Mouse (Mus musculus) layer of hippocampus, adult 2 months (tissue): Measurements from ENCODE around the gene Sppl2b. TPM values are rescaled to one million over a fixed set of nuclear protein-coding genes. Genes with fewer than 3 reads are reported as not detected.

Experiments
- DNase-seq, 2 experiments: peaks; one replicate each; pipeline ENCODE4 v3.0.0; 2022; ENCODE audit warnings: low spot score in 2 of 2
- H3K27ac ChIP-seq: fragments of 200-600 bp; 2 replicates; pipeline ENCODE4 v1.8.1; 2022
- H3K4me3 ChIP-seq: fragments of 200-600 bp; 2 replicates; pipeline ENCODE4 v1.8.1; 2022; ENCODE audit warnings: mild to moderate bottlenecking
- CTCF ChIP-seq: fragments of 200-600 bp; conservative IDR thresholded peaks from 2 replicates; pipeline ENCODE4 v1.8.1; 2022; ENCODE audit warnings: antibody characterized with exemption, mild to moderate bottlenecking, moderate library complexity
- total RNA-seq, 2 experiments: library from RNA; stranded (reverse); gene quantifications; 2 replicates each; pipeline ENCODE4 v1.2.3; 2021

Gene Sppl2b
- total RNA-seq, 2 experiments from 2014 or later, result 61.2 to 63.2 TPM

DNA sequence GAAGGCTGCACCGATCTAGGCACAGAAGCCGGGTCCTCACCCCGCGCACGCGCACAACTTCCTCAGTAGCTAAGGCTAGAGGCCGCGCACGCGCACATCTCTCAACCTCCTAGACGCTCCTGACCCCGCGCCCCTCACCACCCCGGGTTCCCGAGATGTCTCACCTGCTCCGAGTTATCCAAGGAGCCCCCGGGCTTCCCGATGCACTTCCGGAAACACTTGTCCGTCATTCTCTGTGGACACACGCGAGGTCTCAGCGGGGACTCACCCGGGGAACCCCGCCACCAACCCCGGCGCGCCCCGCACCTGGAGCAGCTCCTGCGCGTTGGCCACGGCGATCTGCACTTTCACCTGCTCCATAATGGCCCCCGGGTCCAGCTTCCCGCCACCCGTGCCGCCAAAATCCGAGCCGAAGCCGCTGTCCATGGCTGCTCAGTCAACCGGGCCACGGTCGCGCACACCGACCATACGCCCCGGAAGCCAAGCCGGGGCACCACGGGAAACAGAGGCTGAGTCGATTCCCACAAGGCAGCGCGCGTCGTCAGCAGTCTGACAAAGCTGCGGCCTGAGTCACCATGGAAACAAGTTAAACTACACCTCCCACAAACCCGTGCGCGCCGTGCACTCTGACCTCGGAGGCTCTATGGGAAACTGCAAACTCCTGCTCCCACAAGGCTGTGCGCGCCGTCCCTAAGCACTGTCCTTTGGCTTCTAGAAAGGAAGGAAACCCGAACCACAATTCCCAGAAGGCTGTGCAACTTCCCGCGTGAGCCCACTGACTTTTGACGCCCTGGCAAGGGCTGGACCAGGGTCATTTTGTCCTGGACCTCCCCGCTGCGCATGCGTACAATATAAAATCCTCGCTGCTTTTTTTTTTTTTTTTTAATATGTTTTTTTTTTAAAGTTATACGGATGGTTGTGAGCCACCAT is 45.5 kb downstream of the Sppl2b start, which contains the start of gene Timm13:
TSS of gene Timm13 (minus strand) at position 652 of the 930 bp plus-strand sequence.
- no peak for TF ChIP-seq CTCF
- peak within 1 kb of the TSS; percentile 97 for H3K27ac ChIP-seq
- peak within 1 kb of the TSS; percentile 94 for H3K4me3 ChIP-seq
- peak; percentile 98 to 99 for DNase-seq

DNA sequence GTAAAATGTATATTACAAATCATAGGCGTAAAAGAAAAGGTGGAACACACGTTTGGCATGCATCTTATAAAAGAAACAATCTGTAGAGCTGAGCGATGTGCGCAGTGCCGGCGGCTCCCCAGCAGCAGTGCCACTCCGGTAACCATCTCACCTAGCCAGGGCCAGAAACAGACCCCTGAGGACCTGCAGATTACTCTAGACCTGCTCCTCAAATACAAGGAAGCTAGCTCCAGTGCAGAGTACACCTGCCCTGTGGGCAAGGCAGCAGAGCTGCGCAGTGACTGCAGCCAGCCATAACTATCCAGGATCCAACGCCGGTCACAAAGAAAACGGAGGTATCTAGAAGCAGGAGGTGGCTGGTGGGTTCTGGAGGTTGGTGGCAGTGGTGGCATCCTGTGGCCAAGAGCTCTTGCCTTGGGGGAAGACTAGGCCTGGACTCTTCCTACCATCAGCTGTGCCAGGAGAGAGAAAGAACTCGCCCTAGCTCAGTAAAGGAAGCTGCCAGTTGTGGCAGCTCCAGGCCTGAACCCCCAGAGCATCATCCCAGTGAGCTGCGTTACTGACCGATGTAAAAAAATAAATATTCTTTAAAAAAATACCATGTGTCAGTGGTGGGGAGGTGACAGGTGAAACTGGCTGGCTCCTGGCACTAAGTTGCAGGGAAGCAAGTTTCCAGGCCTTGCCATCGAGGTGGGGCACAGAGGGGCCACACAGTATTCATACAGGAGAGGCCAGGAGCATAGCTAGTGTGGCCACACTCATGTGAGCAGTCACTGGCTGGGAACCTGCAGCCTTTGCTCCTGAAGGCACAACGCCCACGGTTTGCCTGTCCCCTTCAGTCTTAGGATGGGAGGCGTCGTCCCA is 46.6 kb downstream of the Sppl2b start:
- TF ChIP-seq CTCF, result no peak
- DNase-seq, result no peak
- Histone ChIP-seq H3K27ac (peak overlapping the region; percentile 82), H3K4me3 (peak overlapping the region; percentile 48)

DNA sequence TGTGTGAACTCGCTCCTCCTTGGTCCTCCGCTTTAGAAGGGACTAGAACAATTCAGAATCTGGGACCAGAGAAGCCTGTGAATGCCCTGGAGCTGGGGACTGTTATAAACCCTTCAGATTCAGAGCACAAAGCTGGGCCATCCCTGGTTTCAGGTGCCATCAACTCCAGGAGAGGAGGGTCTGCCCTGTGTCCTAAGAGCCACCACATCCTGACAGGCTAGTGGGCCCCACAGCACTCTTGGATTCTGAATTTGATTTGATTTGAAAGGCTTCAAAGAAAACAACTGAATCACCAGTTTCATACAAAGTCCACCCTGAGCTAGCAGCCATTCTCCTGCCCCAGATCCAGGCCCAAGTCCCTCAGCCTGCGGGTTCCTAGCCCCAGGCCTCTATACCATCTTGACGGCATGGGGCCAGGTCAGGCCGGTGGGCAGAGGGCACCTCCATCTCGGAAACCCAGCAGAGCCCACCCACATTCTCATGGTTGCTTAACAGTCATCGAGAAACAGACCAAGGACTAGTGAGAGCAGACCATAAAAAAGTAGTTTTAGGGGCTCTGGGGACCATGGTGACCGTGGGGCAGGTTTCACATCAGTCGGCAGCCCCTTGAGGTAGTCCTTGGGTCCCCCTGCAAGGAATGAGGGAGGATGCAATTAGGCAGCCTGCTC is 47.3 kb downstream of the Sppl2b start:
- TF ChIP-seq CTCF, result no peak
- H3K27ac ChIP-seq, result no peak overlapping the region
- H3K4me3 ChIP-seq, result no peak overlapping the region
- no peak for DNase-seq

DNA sequence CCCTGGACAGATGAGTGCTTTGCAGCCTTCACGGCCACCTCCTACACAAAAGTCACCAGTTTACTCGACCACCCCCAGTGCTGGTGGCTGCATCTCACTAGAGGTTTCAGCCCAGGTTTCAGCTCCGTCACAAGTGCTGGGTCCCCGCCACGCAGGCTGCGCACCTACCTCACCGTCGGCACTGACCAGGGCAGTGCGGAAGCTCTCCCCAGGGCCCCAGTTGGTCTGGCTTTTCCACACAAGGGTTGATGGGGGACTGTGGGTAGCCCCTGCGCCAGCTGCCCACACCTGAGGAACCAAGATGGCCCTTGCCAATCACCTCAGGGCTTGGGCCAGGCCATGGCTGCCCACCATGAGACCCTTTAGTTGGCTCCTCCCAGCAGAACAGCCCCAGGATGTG is 48.2 kb downstream of the Sppl2b start:
- Histone ChIP-seq H3K4me3 (no peak overlapping the region), H3K27ac (no peak overlapping the region)
- no peak for TF ChIP-seq CTCF
- DNase-seq, result no peak

GRCm38 (mm10) chr10:80904004-80904693 is 49.1 kb downstream of the Sppl2b start:
- Histone ChIP-seq H3K27ac (no peak overlapping the region), H3K4me3 (no peak overlapping the region)
- DNase-seq, result no peak
- TF ChIP-seq CTCF, result no peak

DNA sequence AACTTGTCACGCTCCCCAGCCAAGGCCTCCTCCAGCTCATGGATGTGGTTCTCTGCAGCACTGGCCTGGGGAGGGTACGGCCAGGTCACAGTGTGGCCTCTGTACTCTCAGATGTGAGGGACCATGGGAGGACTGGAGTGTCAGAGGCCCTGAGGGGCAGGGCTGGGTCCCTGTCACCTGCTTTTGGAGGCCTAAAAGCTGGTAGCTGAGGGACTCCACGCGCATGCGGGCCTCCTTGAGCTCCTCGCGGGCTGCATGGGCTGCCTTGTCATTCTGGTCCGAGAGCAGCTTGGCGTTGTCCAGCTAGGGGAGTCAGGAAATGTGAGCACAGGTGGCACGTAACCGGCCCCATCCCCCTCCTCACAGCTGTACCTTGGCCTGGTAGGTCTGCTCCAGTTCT is 49.6 kb downstream of the Sppl2b start:
- Histone ChIP-seq H3K27ac (no peak overlapping the region), H3K4me3 (no peak overlapping the region)
- DNase-seq, result no peak
- no peak for TF ChIP-seq CTCF

DNA sequence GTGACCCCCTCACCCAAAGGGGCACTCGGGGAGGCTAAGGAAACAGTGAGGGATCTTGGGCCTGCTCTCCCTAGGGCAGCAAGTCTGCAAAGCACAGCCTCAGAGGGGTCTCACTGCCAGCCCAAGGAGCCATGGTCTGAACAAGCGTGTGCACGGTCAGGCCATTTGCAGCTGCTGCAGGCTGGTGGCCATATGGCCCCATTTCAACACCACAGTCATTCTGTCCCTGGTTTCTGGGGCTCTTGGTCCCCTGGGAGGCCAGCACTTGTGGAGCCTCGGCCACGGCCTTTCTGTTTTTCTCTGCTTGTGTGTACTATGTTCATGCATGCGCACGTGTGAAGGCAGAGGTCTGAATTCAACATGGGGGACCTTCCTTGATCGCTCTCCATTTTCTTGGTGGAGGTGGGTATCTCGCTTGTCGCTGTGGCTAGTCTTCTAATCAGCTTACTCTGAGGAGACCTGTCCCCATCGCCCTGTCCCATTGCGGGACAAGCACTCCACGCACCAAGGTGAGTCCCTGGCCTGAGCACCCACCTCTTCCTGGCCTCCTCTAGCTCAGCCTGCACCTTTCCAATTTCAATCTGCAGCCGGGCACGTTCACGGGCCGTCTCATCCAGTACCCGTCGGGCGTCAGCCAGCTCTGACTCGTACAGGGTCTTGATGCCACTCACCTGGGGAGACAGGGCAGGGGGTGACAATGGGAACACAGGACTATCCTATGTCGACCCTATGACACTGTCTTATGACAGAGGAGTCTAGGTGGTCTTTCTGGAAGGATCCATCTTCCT is 54.5 kb downstream of the Sppl2b start:
- Histone ChIP-seq H3K27ac (no peak overlapping the region), H3K4me3 (no peak overlapping the region)
- TF ChIP-seq CTCF, result no peak
- DNase-seq, result no peak

GRCm38 (mm10) chr10:80911354-80911753 is 56.3 kb downstream of the Sppl2b start:
- no peak overlapping the region for H3K27ac ChIP-seq

GRCm38 (mm10) chr10:80911891-80912290 is 56.8 kb downstream of the Sppl2b start:
- Histone ChIP-seq H3K4me3 (no peak overlapping the region), H3K27ac (no peak overlapping the region)
- no peak for DNase-seq
- TF ChIP-seq CTCF, result no peak

More at GRCm38 (mm10) chr10:80911354-80911753, 56.3 kb downstream of the Sppl2b start:
- DNase-seq, result no peak
- H3K4me3 ChIP-seq, result no peak overlapping the region
- TF ChIP-seq CTCF, result no peak

DNA sequence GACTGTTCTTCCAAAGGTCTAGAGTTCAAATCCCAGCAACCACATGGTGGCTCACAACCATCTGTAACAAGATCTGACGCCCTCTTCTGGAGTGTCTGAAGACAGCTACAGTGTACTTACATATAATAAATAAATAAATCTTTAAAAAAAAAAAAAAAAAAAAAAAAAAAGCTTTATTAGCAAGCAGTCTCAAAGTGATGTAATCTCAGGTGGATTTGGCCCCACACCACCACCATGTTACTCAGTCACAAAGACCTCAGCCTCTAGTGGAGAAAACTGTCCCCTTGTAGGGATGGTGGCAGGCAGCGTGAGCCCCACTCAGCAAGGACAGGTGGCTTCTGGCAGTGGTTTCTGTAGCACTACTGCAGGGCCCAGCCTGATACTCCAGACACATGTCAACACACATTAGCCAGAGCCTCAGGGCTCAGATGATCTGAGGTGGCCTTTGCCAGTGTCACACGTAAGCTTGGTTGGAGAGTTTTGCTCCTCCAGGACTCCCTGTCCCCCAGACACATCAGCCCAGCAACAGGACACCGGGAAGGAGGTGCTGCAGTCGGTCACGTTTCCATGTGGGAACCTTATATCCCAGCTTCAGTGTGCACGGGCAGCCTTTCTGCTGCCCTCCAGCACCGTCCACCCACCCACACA is 58.4 kb downstream of the Sppl2b start:
- Histone ChIP-seq H3K27ac (no peak overlapping the region), H3K4me3 (no peak overlapping the region)

DNA sequence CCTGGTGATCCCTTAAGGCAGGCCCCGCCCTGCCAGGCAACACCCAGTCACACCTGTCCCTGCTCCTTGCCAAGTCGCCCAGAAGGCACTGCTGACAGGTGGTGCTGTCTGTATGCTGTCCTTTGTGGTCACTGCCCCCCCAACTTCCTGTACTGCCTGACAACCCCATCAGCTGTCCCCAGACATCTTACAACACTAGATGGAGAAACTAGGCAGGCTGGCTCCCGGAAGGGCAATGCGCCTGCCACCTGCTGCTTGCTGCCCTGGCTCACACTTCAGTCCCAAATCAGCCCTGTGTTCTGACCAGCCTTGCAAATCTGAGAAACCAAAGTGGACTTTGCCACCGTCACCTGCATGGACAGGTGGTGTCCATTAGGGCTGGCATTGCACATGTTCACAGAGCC is 59.2 kb downstream of the Sppl2b start:
- no peak for DNase-seq
- TF ChIP-seq CTCF, result no peak
- H3K27ac ChIP-seq, result no peak overlapping the region
- no peak overlapping the region for H3K4me3 ChIP-seq

More for the DNA sequence above, 58.4 kb downstream of the Sppl2b start:
- DNase-seq, result no peak
- TF ChIP-seq CTCF, result no peak
